Mouse (Mus musculus) liver, postnatal 0 days (tissue): ENCODE results near the gene Plekhm3.

Experiments used
- CTCF ChIP-seq: sonication (generic); IDR thresholded peaks from 2 replicates; pipeline ENCODE4 v1.5.1; 2016; ENCODE audit warnings: antibody characterized with exemption, low read depth
- EP300 ChIP-seq: IDR thresholded peaks from 2 replicates; pipeline ENCODE4 v1.6.1; 2016; ENCODE audit warnings: antibody characterized with exemption, low read depth, mild to moderate bottlenecking

- no peak for TF ChIP-seq CTCF
- no peak for TF ChIP-seq EP300
Measured at GRCm38 (mm10) chr1:64975346-64975745, 18.7 kb upstream of the Plekhm3 start.
